Mouse (Mus musculus): ENCODE measurements around the gene St6galnac1.
"Not testable (repeated sequence)": the region's sequence is repeated elsewhere in the genome, so short reads cannot be mapped to it uniquely, and the experiment has no call there.

Gene St6galnac1

DNA sequence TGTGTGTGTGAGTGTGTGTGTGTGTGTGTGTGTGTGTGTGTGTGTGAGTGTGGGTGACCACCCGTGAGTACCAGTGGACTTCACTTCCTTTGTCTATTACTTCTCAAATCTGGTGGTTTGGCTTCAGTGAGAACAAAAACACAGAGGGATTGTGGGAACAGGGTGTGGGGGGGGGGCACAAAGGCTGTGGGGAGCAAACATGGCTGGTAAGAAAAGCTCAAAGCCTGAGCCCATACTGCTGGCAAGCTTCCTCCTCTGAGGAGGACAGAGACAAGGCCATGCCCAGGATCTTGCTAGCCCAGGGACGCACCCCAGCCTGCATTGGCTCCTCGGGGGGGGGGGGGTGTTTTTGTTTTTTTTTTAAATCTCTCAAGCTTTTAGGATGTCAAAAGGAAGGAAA lies 32.2 kb upstream of the St6galnac1 start:
- no peak for DNase-seq (ENCODE audit: low spot score in 2 of 2)

- DNase-seq (ENCODE audit: low spot score in 2 of 2) = no peak
Measured at GRCm38 (mm10) chr11:116807116-116807515, 31.8 kb upstream of the St6galnac1 start.

DNA sequence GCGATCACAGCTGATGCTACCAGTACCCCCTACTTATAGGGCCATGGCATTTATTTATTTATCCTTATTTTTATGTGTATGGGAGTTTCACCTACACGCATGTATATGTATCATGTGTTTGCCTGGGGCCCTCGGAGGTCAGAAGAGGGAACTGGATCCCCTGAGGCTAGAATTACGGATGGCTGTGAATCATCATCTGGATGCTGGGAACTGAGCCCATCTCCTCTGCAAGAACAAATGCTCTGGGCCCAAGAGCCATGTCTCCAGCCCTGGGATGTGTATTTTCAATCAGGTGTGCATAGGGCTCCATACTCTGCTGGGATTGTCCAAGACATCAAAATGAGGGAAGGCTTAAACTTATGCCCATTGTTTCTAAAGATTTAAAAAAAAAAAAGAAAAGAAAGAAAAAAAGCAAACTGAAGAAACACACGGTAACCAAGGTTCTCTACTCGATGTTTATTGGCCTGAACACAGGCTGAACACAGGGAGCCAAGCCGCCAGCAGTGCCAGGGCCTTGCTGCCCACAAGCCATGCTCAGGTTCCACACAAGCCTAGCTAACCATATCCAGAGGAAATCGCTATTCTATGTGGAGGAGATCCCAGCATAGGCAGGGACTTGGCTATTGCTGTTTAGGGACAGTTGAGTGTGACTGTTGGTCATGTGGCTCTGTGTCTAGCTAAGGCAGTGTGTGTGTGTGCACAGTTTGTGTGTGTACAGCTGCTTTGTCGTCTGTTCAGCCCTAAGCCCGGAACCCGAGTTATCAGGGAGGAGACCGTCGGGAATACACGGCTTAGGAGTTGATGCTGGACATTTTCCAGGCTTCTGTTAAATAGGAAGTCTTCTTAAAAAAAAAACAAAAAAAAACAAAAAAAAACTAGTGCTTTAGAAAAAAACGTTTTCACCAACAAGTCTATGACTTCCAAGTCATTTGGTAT lies 31.1 kb upstream of the St6galnac1 start:
- DNase-seq (ENCODE audit: low spot score in 2 of 2) = no peak

GRCm38 (mm10) chr11:116802709-116803108 lies 27.4 kb upstream of the St6galnac1 start:
- no peak for DNase-seq (ENCODE audit: low spot score in 2 of 2)

DNA sequence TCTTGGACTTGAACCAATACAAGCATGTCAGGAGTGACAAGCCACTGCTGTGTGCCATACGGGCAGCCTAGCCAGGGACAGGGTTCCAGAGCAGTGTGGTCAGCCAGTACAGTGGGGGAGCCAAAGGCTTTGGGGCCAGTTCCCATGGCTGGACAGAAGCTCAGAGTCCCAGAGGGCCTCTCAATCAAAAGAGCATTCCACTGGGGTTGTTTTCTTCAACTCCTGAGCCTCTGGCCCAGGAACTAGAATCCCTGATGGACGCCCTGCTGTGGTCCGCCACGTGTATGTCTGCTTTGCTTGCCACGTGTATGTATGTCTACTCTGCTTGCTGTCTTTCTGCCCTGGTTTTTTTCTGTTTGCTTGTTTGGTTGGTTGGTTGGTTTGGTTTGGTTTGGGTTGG lies 25.8 kb upstream of the St6galnac1 start:
- DNase-seq (ENCODE audit: low spot score in 2 of 2) = no peak

DNA sequence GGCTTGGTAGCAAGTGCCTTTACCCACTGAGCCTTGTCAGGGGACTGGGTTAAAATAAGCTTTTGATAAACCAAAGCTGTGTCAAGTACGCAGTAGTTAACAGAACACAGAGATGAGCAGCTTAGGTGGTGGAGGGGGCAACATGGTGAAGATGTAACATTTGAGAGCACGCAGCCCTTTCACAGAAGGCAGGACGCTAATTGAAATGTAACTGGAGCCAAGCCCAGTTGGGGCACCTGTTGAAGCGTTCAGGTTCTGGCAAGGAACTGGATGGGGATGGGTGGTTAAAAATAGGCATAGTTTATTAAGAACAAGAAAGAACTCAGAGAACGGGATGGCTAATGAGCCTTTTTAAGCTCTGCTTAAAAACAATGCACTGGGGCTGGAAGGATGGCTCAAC lies 24.1 kb upstream of the St6galnac1 start:
- DNase-seq (ENCODE audit: low spot score in 2 of 2) = no peak

- DNase-seq (ENCODE audit: low spot score in 2 of 2) = no peak
Measured at GRCm38 (mm10) chr11:116784221-116784620, 8.9 kb upstream of the St6galnac1 start.

GRCm38 (mm10) chr11:116782737-116783145 lies 7.4 kb upstream of the St6galnac1 start:
- DNase-seq (ENCODE audit: low spot score in 2 of 2) = no peak

DNA sequence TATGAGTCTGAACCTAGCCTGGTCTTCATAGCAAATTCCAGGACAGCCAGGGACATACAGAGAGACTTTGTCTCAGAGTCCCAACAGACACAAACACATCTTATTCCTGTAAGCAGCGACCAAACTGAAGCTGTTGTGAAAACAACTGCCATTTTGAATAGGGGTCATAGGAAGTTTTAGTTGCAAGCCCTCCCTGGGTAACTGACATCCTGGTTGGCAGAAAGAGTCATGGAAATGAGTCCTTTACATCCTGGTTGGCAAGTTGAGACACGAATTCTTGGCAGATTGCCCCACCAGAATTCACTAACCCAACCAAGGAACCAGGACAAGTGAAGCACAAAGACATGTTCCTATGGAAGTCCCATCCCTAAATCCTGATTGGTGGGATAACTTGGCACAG lies 2.1 kb downstream of the St6galnac1 start:
- no peak for DNase-seq (ENCODE audit: low spot score in 2 of 2)

- no peak for DNase-seq (ENCODE audit: low spot score in 2 of 2)
Measured at GRCm38 (mm10) chr11:116769873-116770272, 5.4 kb downstream of the St6galnac1 start.

DNA sequence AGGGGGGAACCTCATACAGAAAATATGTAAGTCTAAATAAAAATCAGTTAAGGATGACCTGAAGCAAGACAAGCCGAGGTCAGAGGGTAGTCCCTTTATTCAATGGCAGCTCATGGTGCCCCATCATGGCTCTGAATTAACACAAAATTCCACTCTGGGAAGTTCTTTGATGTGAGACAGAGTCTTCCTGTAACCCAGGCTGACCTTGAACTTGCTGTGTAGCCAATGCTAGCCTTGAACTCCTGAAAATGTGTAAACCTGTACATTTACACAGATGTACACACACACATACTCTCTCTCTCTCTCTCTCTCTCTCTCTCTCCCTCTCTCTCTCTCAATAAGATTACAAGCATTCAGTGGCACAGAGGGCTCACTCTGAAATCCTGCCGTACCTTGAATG lies 10.4 kb downstream of the St6galnac1 start:
- DNase-seq (ENCODE audit: low spot score in 2 of 2) = no peak

- no peak for DNase-seq (ENCODE audit: low spot score in 2 of 2)
Measured at GRCm38 (mm10) chr11:116764346-116764745, 11.0 kb downstream of the St6galnac1 start.

- DNase-seq (ENCODE audit: low spot score in 2 of 2) = no peak
Measured at GRCm38 (mm10) chr11:116755191-116755590, 20.1 kb downstream of the St6galnac1 start.

DNA sequence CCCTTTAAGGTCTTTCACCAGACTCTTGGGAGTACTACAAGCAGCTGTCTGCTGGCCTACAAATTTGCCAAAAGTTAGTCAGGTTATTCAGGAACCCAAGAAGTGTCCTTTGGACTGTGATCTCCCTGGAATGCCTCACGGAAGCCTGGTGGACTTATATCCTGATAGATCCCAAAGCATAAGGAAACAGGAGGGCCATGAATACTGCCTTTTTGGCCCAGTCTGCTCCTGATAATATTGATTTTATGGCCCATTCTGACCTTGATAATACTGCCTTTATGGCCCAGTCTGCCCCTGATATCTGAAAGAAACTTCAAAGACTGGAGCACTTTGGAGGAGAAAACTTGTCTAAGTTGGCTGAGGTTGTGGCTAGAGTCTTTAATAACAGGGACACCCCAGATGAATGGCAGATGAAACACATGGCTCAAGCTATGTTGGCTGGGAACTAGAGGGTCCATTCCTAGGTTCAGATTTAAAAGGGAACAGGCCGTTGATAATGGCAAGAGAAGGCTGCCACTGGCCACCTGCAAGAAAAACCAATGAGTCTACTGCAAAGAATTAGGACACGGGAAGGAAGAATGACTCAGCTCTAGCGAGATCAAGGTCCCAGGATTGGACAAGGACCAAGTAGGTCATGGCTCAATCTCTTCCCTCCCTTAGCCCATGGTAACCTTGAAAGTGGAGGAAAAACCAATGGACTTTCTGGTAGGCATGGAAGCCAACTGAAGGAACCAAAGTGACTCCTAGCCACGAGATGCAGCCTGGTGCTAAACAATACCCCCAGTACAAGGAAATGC lies 21.4 kb downstream of the St6galnac1 start:
- no peak for DNase-seq (ENCODE audit: low spot score in 2 of 2)

DNA sequence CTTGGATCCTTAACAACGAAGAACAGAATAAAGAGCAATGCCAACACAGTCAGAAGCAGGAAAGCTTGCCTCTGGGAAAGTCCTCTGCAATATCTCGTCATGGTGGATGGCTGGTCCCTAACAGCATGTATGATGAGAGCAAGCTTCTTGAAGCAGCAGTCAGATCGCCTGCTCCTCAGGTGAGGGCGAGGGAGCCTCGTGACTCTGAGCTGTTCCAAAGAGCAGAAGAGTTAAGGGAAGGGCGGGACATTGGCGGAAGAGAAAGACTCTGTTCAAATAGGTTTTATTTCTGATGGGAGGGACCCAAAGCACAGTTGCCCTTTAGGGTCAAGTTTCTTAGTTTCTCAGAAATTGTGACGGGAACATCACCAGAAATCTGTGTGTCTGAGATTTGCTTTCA lies 25.6 kb downstream of the St6galnac1 start:
- DNase-seq (ENCODE audit: low spot score in 2 of 2) = no peak

DNA sequence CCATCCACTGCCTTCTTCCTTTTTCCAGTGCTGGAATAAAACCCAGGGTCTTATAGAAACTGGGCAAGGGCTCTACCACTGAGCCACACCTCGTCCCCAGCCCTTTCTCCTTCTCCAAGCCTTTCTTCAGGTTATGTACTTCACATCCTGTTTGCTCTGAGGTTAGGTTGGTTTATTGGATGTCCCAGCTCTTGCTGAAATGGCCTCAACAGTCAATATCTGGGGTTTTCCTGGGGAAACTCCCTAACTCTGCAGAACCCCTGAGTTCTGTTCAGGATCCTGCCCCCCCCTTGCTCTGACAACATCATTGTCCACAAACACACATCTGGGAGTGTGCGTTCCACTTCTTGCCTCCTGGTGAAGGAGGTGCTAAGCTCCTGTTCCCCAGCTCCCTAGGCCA lies 26.6 kb downstream of the St6galnac1 start:
- not testable (repeated sequence) for DNase-seq (ENCODE audit: low spot score in 2 of 2)

DNA sequence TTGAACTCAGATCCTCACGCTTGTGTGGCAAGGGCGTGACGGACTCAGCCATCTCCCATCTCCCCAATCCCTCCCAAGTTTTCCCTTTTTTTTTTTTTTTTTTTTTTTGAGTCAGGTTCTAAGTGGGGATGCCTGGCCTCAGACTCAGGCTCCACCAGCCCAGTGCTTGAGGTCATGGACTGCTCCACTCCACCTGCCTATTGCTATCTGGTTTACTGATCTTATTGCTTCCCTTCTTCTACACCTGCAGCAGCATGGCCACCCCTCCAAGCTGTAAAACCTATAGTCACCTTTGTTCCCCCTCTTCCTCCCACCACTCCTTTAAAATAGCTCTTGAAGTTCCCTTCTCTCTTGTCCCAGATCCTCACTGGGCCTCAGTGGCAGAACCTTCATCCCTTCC lies 28.5 kb downstream of the St6galnac1 start:
- DNase-seq (ENCODE audit: low spot score in 2 of 2) = not testable (repeated sequence)

- DNase-seq (ENCODE audit: low spot score in 2 of 2) = not testable (repeated sequence)
Measured at GRCm38 (mm10) chr11:116745457-116745856, 29.9 kb downstream of the St6galnac1 start.

DNA sequence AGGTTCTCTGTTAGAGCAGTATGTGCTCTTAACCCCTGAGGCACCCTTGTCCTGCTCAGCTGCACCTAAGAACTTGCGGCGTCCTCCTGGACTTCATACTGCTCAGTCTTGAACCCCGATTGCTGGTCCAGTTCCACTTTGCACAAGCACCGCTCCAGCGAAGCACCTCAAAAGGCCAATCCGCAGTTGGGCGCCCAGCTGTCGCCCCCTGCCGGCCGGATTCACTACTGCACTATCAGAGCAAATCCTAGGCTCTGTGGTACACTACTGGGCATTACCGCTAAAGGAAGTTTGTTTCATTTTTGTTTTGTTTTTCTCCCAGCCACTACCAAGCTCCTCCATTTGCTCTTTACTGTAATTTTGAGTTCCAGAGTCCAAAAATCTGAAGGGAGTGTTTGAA lies 36.9 kb downstream of the St6galnac1 start:
- no peak for DNase-seq (ENCODE audit: low spot score in 2 of 2)

GRCm38 (mm10) chr11:116732536-116732935 lies 42.8 kb downstream of the St6galnac1 start:
- DNase-seq (ENCODE audit: low spot score in 2 of 2) = no peak

DNA sequence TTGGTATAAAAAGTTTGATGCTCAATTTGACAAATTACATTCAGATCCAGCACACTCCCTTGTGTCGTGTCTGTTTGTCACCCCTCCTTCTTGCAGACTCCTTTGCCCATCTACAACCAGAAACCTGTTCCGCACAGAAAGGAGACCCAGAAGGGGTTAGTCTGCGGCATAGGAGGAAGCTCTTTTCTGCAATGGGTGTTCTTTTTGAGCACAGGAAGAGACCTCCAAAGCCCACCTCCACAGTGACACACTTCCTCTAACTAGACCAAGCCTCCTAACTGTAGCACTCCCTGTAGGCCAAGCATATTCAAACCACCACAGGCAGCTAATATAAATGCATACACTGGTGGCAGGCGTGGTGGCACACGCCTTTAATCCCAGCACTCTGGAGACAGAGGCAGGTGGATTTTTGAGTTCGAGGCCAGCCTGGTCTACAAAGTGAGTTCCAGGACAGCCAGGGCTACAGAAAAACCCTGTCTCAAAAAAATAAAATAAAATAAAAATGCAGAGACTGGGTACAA lies 44.2 kb downstream of the St6galnac1 start:
- DNase-seq (ENCODE audit: low spot score in 2 of 2) = not testable (repeated sequence)

GRCm38 (mm10) chr11:116729276-116730008 lies 45.9 kb downstream of the St6galnac1 start:
- DNase-seq (ENCODE audit: low spot score in 2 of 2) = no peak
